Mouse (Mus musculus): ENCODE data around the gene Arhgap6.
A peak's percentile ranks its signal among the peaks of the same experiment; 100 is the strongest.

Gene Arhgap6

DNA sequence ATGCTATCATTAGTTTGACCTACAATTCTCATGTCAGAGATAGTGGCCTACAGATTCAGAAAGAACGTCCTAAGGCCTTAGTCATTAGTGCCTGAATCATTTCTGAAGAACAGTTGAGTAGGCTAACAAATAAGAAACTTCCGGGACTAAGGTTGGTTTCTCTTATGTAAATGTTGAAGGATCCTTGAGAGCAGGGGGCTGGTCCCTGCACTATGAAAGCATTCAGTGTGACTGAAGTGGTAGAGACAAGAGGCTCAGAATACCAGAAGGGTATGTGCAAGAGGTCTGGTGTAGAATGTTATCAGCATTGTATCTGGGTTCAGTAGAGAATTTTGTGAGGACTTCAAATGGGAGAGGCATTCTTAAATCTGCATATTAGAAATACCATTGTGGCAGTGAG is 185.5 kb downstream of the Arhgap6 start:
- DNase-seq (ENCODE audit: low spot score in 2 of 2) = no peak

- DNase-seq (ENCODE audit: low spot score in 2 of 2) = peak in 1 of 2 experiments; percentile 29
Measured at GRCm38 (mm10) chrX:169007066-169007465, 212.2 kb downstream of the Arhgap6 start.

DNA sequence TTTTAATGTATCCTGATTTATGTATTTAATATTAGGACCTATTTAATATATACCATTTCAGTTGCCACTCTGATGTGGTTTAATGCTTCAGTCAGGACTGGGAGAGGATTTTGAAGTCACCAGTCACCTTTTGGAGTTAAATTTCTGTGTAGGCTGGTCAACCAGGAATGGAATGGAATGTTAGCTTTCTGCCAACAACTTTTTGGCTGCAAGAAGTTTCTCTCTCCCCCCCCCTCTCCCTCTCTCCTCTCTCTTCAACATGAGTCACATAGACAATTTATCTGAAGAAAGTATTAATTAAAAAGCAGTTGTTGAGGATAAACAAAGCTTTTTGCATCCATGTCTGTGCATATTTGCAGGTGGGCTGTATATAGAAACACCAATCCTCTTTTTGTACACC is 217.8 kb downstream of the Arhgap6 start:
- no peak for DNase-seq (ENCODE audit: low spot score in 2 of 2)

DNA sequence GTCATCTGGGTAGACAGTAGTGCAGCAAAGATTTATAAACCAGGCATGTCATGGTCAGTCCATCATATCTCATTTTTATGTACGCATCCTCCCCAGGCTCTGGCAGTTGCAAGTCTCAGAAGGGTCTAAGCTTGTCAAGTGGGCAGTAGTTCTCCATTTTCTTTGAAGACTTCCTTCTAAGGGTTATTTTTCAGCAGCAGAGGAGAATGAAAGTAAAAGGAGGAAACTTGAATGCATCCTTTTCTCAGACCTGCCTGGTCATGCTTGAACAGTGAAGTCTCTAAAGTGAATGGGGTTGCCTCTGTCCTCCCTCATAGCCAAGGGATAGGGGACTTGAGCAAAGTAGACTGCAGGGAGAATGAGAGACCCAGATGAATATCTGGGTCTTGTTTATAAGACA is 239.5 kb downstream of the Arhgap6 start:
- no peak for DNase-seq (ENCODE audit: low spot score in 2 of 2)

GRCm38 (mm10) chrX:169036403-169037296 is 241.8 kb downstream of the Arhgap6 start:
- DNase-seq (ENCODE audit: low spot score in 2 of 2) = peak; percentile 80 to 82

DNA sequence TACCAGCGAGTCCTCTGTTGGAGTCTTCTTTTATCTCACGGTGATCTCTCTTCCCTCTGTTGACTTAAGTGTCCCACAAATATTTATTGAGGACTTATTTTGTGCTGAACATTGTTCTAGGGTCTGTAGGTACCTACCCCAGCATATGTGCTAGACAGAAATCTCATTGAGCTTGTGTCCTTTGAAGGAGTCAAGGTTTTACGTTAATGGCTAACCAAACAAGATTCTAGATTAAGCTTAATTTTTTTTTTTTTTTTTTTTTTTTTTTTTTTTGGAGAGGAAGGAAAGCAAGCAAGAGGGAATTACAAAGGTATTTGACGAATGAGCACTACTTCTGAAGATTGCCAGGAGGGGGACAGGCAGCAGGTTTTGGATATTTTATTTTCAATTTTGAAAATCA is 242.5 kb downstream of the Arhgap6 start:
- DNase-seq (ENCODE audit: low spot score in 2 of 2) = no peak

DNA sequence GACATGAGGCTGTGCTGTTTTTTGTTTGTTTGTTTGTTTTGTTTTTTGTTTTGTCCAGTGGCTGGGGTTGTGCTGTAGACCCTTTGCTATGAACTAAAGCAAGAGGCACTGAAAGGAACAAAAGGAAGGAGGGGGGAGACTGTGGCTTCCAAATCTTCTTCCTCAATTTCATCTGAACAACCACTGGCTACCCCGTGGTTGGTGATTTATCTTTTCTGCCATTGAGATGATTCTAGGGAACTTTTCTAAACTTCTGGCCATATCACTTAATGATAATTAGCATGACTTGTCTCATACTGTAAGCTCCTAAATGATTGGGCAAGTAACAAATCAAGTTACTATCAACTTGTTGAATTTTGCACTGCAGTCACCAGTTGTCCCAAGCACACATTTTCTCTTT is 249.0 kb downstream of the Arhgap6 start:
- no peak for DNase-seq (ENCODE audit: low spot score in 2 of 2)

GRCm38 (mm10) chrX:169047595-169047994 is 252.7 kb downstream of the Arhgap6 start:
- no peak for DNase-seq (ENCODE audit: low spot score in 2 of 2)

- DNase-seq (ENCODE audit: low spot score in 2 of 2) = no peak
Measured at GRCm38 (mm10) chrX:169049550-169049949, 254.7 kb downstream of the Arhgap6 start.

DNA sequence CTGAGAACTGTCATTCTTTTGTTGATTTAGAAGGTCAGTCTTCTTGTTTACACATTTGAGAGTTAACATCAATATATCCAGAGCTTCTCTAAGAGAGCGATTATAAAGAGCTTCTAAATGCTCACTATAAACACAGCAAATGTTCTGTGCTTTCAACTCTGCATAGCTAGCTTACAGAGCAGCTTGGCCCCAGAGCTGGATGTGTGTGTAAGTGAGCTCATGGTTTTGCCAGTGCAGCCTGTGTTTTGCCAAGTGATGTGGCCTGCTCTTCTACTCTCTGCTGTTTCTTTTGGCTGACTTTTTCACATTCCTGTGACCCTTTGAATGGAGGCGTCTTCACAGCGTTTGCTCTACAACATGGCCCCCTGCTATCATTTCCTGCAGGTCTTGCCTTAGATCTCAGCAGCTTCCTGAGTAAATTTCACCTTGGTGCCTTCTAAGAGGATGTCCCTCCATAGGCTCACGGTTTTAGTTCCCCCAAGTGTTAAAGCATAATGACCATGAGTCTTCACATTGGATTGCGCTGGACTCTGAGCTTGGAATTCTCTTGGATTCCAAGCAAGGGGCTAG is 259.1 kb downstream of the Arhgap6 start:
- peak; percentile 22 to 47 for DNase-seq (ENCODE audit: low spot score in 2 of 2)

GRCm38 (mm10) chrX:169062555-169062954 is 267.7 kb downstream of the Arhgap6 start:
- no peak for DNase-seq (ENCODE audit: low spot score in 2 of 2)

DNA sequence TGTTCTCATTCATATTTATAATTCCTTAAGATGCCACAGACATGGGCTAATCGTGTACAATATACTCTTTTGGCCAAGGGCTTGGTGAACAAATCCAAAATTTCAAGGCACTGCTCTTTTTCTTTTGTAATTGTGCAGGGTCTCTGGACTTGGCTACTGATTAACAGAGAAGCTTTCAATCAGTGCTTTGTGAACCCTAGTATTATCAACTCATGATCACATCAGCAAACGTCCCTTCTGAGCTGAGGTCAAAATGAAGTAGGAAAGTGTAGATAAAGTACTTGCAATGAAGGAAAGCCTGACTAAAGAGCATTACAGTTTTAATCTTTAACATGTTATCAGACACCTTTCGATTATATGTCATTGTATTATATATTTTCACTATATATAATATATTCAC is 270.4 kb downstream of the Arhgap6 start:
- no peak for DNase-seq (ENCODE audit: low spot score in 2 of 2)

GRCm38 (mm10) chrX:169065922-169066321 is 271.0 kb downstream of the Arhgap6 start:
- no peak for DNase-seq (ENCODE audit: low spot score in 2 of 2)

DNA sequence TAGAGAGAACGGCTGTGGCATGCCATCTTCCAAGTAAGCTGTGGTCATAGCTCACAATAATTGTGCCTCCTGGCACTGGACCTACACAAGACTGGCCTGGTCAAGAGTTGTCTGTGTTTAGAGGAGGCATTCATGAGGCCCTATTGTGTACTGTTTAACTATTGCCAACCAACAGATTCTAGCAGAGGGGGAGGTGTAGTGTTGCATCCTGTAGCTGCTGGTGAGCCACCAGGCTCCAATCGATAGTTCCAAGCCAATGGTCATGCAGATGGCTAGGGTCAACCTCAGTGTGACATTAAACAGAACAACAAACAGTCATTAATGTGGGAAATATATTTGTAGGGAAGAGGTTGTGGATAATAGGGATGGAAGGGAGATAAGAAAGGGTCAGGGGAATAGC is 280.1 kb downstream of the Arhgap6 start:
- DNase-seq (ENCODE audit: low spot score in 2 of 2) = no peak

DNA sequence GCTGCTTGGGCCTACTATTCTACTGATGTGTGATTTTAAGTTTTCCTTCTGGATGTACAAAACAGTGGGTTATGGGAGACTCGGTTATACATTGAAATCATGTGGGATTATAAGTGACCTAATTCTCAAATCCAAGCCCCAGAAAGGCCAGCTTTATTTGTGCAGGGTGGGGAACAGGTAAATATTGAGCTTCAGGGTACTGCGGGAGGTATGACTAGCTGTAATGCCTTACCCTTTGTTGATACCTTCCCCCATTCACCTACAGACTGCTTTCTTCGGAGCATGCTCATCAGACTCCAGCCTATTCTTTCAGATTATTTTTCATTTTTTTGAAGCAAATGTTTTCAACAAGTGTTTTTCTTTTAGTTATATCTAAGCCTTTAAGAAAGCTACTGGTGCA is 286.7 kb downstream of the Arhgap6 start:
- DNase-seq (ENCODE audit: low spot score in 2 of 2) = no peak

DNA sequence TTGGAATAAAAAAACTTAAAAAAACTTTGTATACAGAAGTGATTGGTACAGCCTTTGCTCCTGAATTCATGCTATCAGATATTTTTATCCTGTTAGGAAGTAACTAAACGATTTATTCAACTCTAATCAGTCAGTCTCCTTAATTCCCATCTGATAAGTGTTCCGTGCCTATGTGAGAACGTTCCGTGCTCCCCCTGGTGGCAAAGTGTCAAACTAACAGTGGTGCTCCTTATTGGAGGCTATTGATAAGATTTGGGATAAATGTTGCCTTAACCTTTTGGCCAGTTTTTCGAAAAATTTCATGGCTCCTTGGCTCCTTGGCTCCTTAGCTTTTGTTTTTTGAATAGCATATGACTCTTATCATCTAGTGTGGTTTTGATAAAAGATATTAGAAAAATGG is 291.0 kb downstream of the Arhgap6 start:
- peak in 1 of 2 experiments; percentile 27 for DNase-seq (ENCODE audit: low spot score in 2 of 2)

DNA sequence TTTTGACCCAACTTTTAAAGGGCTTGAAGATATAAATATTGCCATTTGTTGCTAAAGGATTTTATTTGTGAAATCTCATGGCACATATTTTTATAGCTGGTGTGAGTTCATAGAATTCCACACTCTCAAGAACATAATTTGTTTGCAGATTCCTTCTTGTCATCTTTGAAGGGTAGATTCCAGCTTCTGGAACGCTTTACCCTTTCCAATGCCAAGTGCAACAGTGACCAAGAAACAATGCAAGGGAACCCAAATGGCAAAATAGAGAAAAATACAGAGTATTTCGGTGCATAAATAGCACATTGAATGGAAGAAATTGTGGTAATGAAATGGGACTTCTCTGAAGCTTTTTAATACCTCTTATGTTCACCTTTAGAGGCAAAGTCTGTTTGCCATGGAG is 294.3 kb downstream of the Arhgap6 start:
- DNase-seq (ENCODE audit: low spot score in 2 of 2) = peak; percentile 10 to 27

DNA sequence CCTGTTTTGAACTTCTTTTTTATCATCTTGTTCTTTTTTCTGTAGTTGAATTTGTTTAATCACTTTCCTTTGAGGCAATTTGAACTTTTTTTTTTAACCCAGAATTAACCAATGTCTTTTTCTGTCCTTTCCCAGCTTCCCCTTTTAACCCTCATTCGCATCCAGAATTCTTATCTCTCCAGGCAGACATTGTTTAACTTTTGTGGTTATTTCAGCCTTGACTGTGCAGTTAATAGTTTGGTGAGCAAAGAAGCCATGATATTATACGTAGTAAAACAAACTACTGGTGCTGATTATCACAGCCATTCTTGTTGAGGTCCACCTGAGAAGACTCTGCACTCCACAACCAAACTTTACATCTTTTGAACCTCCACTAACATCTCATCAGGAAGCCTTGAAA is 299.7 kb downstream of the Arhgap6 start:
- no peak for DNase-seq (ENCODE audit: low spot score in 2 of 2)

- DNase-seq (ENCODE audit: low spot score in 2 of 2) = no peak
Measured at GRCm38 (mm10) chrX:169095584-169095983, 300.7 kb downstream of the Arhgap6 start.

DNA sequence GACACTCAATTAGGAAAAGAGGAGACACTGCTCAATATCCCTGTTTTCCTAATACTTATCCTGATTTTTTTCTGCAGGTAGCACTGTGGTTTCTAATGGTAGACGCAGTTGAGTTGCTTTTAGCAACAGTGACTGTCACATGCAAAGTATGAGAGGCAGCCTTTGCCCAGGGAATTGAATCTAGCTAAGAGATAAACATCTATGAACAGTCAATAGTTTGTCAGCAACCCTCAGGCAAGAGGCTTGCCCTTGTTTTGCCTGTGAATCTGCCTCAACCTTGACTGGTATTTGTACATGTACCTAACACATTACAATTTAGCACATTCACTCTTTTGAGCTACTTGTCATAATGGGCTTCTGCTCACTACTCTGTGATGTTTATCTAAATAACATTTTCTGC is 307.8 kb downstream of the Arhgap6 start:
- no peak for DNase-seq (ENCODE audit: low spot score in 2 of 2)

- no peak for DNase-seq (ENCODE audit: low spot score in 2 of 2)
Measured at GRCm38 (mm10) chrX:169106048-169106622, 311.2 kb downstream of the Arhgap6 start.

DNA sequence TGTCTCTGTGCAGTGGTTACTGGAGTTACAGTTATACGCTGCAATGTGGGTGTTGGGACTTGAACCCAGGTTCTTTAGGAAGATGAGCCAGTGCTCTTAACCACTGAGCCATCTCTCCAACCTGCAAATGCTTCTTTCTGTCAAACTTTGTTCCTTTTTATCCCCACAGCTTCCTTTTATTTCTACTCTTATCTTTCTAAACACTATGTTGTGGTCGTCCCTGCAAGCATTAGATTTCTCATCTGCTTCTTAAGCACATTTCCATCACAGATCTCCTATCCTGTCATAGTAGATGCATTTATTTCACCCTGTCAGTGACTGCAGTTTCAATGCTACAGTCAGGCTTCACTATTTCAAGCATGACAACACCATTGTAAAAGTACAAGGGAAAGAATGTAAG is 312.5 kb downstream of the Arhgap6 start:
- DNase-seq (ENCODE audit: low spot score in 2 of 2) = no peak

- DNase-seq (ENCODE audit: low spot score in 2 of 2) = no peak
Measured at GRCm38 (mm10) chrX:169110031-169110430, 315.1 kb downstream of the Arhgap6 start.

Measured in heart, adult 9 months (tissue).